Mouse (Mus musculus) hindbrain, embryonic 12.5 days (tissue): ENCODE data around the gene Ffar3. TPM values are rescaled to one million over a fixed set of nuclear protein-coding genes. Genes with fewer than 3 reads are reported as not detected.

Experiments
- ATAC-seq: fragments of 200-750 bp; cut with Nextera tagmentation; 2 replicates; pipeline ENCODE4 v1.8.0; 2017; ENCODE audit warnings: moderate TSS enrichment; ENCODE audit not compliant: low FRiP score
- H3K27ac ChIP-seq: fragments of 300-500 bp; sonication (generic); 2 replicates; pipeline ENCODE4 v1.5.1; 2016; ENCODE audit warnings: mild to moderate bottlenecking
- H3K27me3 ChIP-seq: fragments of 300-500 bp; sonication (generic); 2 replicates; pipeline ENCODE4 v1.6.1; 2016; ENCODE audit warnings: mild to moderate bottlenecking
- H3K36me3 ChIP-seq: fragments of 300-500 bp; sonication (generic); 2 replicates; pipeline ENCODE4 v1.6.1; 2016; ENCODE audit warnings: mild to moderate bottlenecking
- H3K4me1 ChIP-seq: fragments of 300-500 bp; sonication (generic); 2 replicates; pipeline ENCODE4 v1.6.1; 2016
- H3K4me2 ChIP-seq: fragments of 300-500 bp; sonication (generic); replicated peaks from 2 replicates; pipeline ENCODE4 v1.6.1; 2016; ENCODE audit warnings: mild to moderate bottlenecking
- H3K4me3 ChIP-seq: fragments of 300-500 bp; sonication (generic); 2 replicates; pipeline ENCODE4 v1.5.1; 2016; ENCODE audit warnings: mild to moderate bottlenecking
- H3K9ac ChIP-seq: fragments of 300-500 bp; sonication (generic); 2 replicates; pipeline ENCODE4 v1.6.1; 2016; ENCODE audit warnings: mild to moderate bottlenecking, moderate library complexity
- H3K9me3 ChIP-seq: fragments of 300-500 bp; sonication (generic); replicated peaks from 2 replicates; pipeline ENCODE4 v1.6.1; 2016; ENCODE audit warnings: mild to moderate bottlenecking
- WGBS: fragments of 180-500 bp; shearing (Covaris S2); methylation state at CpG from one replicate; pipeline ENCODE4 v1.1.7; 2016; 5-methylcytosine and 5-hydroxymethylcytosine counted together
- polyA plus RNA-seq: library from polyadenylated mRNA; unstranded; fragments of >200 nt; fragmentation: Nextera tagmentation; extraction: Ambion mirVana; gene quantifications from 2 replicates; pipeline ENCODE4 v1.2.1, GENCODE M21; 2016

The Ffar3 gene
- polyA plus RNA-seq, 1 experiment from 2014 or later: not detected

DNA sequence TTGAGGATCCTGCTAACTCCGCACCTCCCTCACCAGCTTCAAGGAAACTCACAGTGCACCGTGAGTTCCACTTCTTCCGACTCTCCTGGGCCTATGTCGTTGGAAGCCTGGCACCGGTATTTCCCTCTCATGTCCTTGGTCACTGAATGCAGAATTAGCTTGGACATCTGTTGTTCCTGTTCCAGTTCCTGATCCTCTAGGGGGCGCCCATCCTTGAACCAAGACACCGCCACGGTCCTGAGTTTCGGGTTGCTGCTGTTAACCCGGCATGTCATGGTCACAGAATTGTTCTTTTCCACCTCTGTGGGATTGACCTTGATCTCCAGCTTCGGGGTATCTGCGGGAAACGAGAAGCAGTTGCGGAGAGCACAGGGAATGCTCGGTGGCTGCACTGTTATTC lies 17.1 kb upstream of the Ffar3 start:
- H3K4me1 ChIP-seq: no peaks in the 10 kb centered on the region
- H3K4me2 ChIP-seq: peak overlapping the region; percentile 29; the same call in 1 of the 2 replicates
- no peaks in the 10 kb centered on the region; the same call in 1 of the 2 replicates for H3K9me3 ChIP-seq
- H3K4me3 ChIP-seq: no peak overlapping the region
- no peaks in the 10 kb centered on the region for H3K36me3 ChIP-seq
- H3K9ac ChIP-seq: no peak overlapping the region
- no peak overlapping the region for H3K27ac ChIP-seq
- 0 out of 2 replicates have a peak, but pooled peaks have one; percentile 11 for ATAC-seq
- 25% methylated on average over 15 of the region's 15 CpGs for WGBS
- 0 out of 2 replicates have a peak, but pooled peaks cover 8% of the 10 kb centered on the region for H3K27me3 ChIP-seq

DNA sequence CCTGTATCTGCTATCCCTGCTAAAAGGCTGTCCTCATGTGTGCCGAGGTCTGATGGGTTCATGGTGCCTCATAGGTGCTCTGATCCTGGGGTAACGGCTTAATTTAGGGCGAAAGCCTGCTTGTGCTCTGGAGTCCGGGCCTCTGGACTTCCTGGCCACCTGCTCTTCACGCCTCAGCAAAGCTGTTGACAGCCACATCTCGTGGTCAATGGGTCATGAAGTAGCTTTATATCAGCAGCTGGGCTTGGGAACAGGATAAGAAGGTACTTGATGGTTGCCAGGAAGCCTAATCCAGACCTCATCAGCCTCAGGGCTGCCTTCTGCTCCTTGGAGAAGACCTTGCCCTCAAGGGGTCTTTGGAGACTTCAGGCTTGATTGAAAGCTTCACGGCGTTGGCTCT lies 7.4 kb upstream of the Ffar3 start:
- WGBS: 68% methylated on average over 8 of the region's 8 CpGs
- Histone ChIP-seq H3K4me2 (no peak overlapping the region), H3K9me3 (no peaks in the 10 kb centered on the region), H3K9ac (no peak overlapping the region), H3K27me3 (no peaks in the 10 kb centered on the region), H3K27ac (no peak overlapping the region), H3K4me3 (no peak overlapping the region), H3K4me1 (no peaks in the 10 kb centered on the region), H3K36me3 (no peaks in the 10 kb centered on the region)
- no peak for ATAC-seq

DNA sequence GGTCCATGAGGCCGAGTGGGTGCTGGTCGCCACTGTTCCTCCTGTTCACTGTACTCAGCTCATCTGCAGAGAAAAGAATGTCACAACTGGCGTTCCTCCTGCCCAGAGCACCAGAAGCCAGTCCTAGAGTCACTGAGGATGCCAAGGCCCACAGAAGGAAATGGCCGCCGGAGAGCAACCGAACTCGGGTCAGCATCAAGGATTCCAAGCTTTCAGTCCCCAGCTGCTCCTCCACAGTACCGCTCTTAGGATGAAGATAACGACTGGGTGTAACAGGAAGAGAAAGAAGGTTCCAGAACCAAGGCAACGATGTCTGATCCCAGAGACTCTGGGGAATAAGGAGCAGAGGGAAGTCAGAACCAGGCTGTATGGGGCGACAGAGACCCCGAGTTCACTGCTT lies 5.5 kb upstream of the Ffar3 start, which contains the start of gene Ffar1:
Ffar1 (minus strand) TSS at position 101 of the 400 bp plus-strand sequence.
- no peak for ATAC-seq
- Histone ChIP-seq H3K27ac (no peak within 1 kb of the TSS), H3K27me3 (no peaks in the 10 kb centered on the region), H3K9ac (no peak within 1 kb of the TSS), H3K9me3 (no peaks in the 10 kb centered on the region), H3K4me2 (no peak within 1 kb of the TSS), H3K4me1 (no peaks in the 10 kb centered on the region), H3K36me3 (no peaks in the 10 kb centered on the region), H3K4me3 (no peak within 1 kb of the TSS)
- WGBS: 86% methylated on average over 12 of the region's 12 CpGs

DNA sequence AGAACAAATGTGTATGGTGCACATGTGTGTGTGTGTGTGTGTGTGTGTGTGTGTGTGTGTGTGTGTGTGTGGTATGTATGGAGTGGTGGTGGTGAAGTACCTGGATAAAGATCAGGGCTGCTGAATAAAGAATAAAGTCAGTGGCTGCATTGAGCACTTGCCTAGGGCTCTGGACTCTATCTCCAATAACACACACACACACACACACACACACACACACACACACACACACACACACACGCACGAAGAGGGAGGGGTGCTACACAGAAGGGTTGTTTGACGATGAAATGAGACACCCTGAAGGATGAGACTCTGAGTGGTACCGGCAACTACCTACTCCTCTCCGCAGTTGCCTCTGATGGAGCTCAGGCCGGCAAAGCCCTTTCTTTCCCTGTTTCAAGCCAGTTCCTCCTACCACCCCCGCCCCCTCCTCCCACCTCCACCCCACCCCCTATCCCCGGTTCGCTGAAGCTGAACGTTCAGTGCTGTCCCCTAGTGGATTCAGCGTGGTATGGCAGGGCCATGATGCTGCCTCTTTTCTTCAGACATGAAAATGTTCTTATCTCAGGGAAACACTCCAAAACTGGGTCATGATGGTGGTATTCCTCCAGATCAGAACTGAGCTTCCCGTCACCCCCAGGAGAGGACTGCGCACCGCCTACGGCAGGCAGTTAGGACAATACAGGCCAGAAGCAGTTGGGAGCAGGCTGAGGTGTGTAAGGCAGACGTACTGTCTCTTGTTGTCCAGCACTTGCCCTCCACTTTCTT lies 3.8 kb upstream of the Ffar3 start:
- Histone ChIP-seq H3K27ac (no peak overlapping the region), H3K27me3 (no peaks in the 10 kb centered on the region), H3K36me3 (no peaks in the 10 kb centered on the region), H3K4me1 (no peaks in the 10 kb centered on the region), H3K9me3 (no peaks in the 10 kb centered on the region), H3K4me2 (peak overlapping the region; percentile 46), H3K9ac (peak overlapping the region; percentile 45), H3K4me3 (peak overlapping the region; percentile 23)
- ATAC-seq: peak; percentile 79
- 12% methylated on average over 14 of the region's 16 CpGs for WGBS

DNA sequence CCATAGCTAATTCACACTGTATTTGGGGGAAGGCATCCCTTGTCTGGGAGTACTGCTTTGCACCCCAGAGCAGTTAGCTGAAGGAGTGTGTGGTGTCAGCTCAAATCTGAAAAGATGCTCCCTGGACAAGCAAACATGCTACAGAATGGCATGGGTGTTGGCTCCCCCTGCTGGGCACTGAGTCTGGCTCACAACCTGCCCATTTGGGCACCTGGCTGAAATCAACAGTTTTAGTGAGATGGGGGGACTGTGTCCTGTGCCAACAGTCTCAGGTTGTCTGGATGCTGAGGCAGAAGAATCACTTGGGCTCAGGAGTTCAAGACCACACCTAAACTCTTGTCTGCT lies 3.3 kb upstream of the Ffar3 start:
- no peak overlapping the region for H3K4me3 ChIP-seq
- no peak overlapping the region for H3K9ac ChIP-seq
- H3K36me3 ChIP-seq: no peaks in the 10 kb centered on the region
- peak overlapping the region; percentile 46 for H3K4me2 ChIP-seq
- no peaks in the 10 kb centered on the region for H3K9me3 ChIP-seq
- H3K27ac ChIP-seq: no peak overlapping the region
- no peaks in the 10 kb centered on the region for H3K4me1 ChIP-seq
- ATAC-seq: peak; percentile 52
- no peaks in the 10 kb centered on the region for H3K27me3 ChIP-seq

DNA sequence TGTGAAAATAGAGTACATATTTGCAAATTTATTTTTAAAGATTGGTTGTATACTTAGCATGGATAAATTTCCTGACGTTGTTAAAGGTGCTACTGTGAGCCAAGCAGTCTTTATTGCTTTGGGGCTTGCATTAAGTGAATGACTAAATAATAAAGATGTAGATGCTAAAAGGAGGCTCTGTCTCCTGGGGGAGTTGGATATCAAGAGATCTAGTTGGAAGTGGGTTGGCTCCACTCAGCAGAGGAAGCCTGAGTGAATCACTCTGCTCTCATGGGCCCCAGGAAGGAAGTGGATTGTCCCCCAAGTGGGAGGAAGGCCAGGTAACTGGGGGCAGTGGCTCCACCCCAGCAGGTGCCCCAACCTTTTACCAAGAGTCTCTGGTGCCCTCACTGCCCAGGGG lies 1.8 kb upstream of the Ffar3 start:
- Histone ChIP-seq H3K27ac (no peak overlapping the region), H3K4me1 (no peaks in the 10 kb centered on the region)

DNA sequence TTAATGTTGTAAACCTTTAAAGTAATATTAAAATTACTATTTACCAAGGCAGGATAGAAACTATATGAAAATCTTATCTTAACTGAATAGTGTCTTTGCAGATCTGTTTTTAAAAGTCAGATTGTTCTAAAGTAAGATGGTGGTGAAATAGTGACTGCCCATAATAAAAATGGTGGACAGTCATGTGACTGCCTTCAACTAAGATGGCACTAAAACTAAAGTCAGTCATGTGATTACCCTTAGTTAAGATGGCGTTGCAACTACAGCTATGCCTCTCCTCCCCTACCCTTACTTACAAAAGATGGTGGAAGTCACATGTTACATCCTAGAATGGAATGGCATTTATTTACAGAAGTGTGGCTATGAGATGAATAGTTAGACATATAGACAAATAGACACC lies 4.6 kb downstream of the Ffar3 start:
- no peak overlapping the region for H3K27ac ChIP-seq

More for the DNA sequence above, 1.8 kb upstream of the Ffar3 start:
- no peaks in the 10 kb centered on the region for H3K9me3 ChIP-seq
- no peaks in the 10 kb centered on the region for H3K36me3 ChIP-seq
- no peak for ATAC-seq
- H3K9ac ChIP-seq: no peak overlapping the region
- no peak overlapping the region for H3K4me2 ChIP-seq
- H3K27me3 ChIP-seq: no peaks in the 10 kb centered on the region
- no peak overlapping the region for H3K4me3 ChIP-seq
- 74% methylated on average over 1 of the region's 1 CpGs for WGBS

DNA sequence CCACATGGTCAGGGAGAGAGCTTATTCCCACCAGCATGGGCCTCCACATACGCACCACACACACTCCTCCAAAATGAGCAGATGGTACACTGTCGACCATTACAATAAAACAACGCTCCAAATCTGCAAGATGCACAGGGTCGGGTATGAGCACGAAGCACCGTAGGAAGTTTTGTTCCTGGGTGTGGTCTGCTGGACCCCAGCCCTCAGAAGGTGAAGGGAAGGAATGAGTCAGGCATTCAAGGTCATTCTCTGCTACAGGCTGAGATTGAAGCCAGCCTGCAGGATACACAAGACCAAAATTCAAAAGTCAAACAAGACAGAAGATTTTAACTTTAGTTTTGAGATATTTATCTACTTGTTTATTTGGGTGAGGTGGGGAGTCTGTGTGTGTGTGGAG lies 8.0 kb downstream of the Ffar3 start:
- Histone ChIP-seq H3K4me3 (no peak overlapping the region), H3K27me3 (no peaks in the 10 kb centered on the region), H3K27ac (no peak overlapping the region), H3K4me2 (no peak overlapping the region), H3K4me1 (peaks cover 7% of the 10 kb centered on the region; the same call in 1 of the 2 replicates), H3K36me3 (no peaks in the 10 kb centered on the region), H3K9me3 (no peaks in the 10 kb centered on the region), H3K9ac (no peak overlapping the region)
- ATAC-seq: no peak
- WGBS: 83% methylated on average over 6 of the region's 6 CpGs

More for the DNA sequence above, 4.6 kb downstream of the Ffar3 start:
- no peak overlapping the region for H3K4me2 ChIP-seq
- H3K4me3 ChIP-seq: no peak overlapping the region
- no peaks in the 10 kb centered on the region for H3K9me3 ChIP-seq
- H3K36me3 ChIP-seq: no peaks in the 10 kb centered on the region
- 81% methylated on average over 1 of the region's 1 CpGs for WGBS
- no peaks in the 10 kb centered on the region for H3K27me3 ChIP-seq
- 0 out of 2 replicates have a peak, but pooled peaks cover 3% of the 10 kb centered on the region for H3K4me1 ChIP-seq
- ATAC-seq: no peak
- H3K9ac ChIP-seq: no peak overlapping the region

DNA sequence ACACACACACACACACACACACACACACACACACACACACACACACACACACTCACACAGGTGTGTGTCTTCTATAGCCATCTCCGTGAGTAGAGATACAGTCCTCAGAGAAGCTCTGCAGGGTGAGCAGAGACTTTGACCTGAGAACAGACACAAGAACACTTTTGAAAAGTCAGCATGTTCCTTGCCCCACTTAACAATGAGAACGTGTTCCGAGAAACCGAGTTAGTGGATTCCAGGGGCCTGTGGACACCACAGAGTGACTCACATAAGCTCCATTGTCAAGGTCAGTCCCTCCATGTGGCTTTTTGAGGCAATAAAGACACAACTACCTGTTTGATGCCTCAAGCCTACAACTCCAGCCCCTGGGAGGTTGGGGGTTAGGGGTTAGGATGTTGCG lies 8.6 kb downstream of the Ffar3 start:
- H3K4me3 ChIP-seq: no peak overlapping the region
- no peak for ATAC-seq
- no peak overlapping the region for H3K9ac ChIP-seq
- no peaks in the 10 kb centered on the region for H3K36me3 ChIP-seq
- H3K4me2 ChIP-seq: no peak overlapping the region
- H3K4me1 ChIP-seq: peaks cover 10% of the 10 kb centered on the region; the same call in 1 of the 2 replicates
- no peak overlapping the region for H3K27ac ChIP-seq
- H3K9me3 ChIP-seq: no peaks in the 10 kb centered on the region
- WGBS: 88% methylated on average over 5 of the region's 5 CpGs
- no peaks in the 10 kb centered on the region for H3K27me3 ChIP-seq

DNA sequence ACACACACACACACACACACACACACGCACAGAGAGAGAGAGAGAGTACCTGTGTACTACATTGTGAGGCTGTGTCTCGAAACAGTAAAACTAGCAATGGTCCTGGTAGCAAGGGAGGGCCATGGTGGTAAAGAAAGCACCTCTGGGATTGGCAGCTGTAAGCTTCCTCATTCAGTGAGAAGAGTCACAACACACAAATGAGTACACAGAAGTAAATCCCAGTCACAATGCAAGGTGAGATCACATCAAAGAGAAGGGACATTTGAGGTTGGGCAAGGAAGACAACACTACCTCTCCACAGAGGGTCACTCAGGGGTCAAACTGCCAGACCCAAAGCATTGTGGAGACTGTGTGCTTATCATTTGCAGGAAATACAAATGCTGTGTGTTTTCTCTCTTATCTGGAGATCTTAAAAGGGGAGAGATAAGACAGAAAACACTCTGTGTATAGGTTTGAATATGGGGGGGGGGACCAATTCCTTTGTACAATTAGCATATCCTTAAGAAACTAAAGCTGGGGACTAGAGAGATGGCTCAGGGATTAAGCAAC lies 9.4 kb downstream of the Ffar3 start:
- no peak for ATAC-seq
- no peaks in the 10 kb centered on the region for H3K9me3 ChIP-seq
- H3K36me3 ChIP-seq: no peaks in the 10 kb centered on the region
- H3K27ac ChIP-seq: no peak overlapping the region
- H3K4me1 ChIP-seq: peaks cover 10% of the 10 kb centered on the region; the same call in 1 of the 2 replicates
- H3K4me3 ChIP-seq: no peak overlapping the region
- no peak overlapping the region for H3K9ac ChIP-seq
- H3K4me2 ChIP-seq: no peak overlapping the region
- 84% methylated on average over 2 of the region's 2 CpGs for WGBS
- no peaks in the 10 kb centered on the region for H3K27me3 ChIP-seq

DNA sequence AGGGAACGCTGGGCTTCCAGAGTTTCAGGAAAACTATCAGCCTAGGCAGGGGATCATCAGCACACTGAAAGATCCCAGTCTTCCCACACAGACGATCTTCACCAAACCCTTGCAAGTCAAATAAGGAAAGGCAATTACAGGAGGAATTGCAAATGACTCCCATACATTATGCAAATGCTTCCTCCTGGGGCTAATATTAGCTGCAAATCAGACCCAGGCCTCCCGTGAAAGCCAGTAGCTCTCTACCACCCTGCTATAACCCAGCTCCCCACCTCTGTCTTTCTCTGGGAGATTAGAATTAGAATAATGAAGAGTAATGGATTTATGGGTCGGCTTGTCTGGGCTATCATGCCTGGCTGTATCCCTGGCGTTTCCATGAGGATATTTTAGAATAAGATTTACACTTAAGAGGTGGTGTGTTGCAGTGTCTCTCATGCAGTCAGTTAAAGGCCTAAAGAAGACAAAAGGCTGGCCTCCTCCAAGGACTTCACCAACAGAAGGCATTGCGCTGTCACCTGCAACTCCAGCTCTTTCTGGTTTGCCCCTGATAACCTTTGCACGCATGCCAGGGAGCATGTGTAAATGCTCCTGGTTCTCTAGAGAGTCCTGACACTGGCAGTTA lies 11.2 kb downstream of the Ffar3 start:
- peaks cover 10% of the 10 kb centered on the region; the same call in 1 of the 2 replicates for H3K4me1 ChIP-seq
- H3K9ac ChIP-seq: no peak overlapping the region
- 37% methylated on average over 7 of the region's 7 CpGs for WGBS
- H3K27me3 ChIP-seq: no peaks in the 10 kb centered on the region
- no peak overlapping the region for H3K4me3 ChIP-seq
- no peaks in the 10 kb centered on the region for H3K9me3 ChIP-seq
- no peak overlapping the region for H3K4me2 ChIP-seq
- no peaks in the 10 kb centered on the region for H3K36me3 ChIP-seq
- H3K27ac ChIP-seq: peak overlapping the region; percentile 72
- ATAC-seq: 0 out of 2 replicates have a peak, but pooled peaks have one; percentile 50

DNA sequence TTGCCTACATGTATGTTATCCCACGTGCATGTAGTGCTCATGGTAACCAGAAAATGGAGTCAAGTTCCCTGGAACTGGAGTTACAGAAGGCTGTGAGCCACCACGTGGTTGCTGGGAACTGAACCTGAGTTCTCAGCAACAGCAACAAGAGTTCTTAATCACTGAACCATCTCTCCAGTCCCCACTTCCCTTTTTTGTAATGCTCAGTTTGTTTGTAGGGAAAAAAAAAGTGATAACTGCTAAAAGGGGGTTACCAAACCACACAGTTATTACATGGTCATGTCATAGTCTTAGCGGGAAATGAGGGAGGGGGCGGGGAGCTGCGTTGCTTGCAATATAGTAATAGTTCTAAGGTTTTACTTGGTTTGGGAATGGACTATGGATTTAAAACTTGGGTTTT lies 13.9 kb downstream of the Ffar3 start:
- WGBS: 85% methylated on average over 5 of the region's 5 CpGs
- Histone ChIP-seq H3K4me3 (no peak overlapping the region), H3K36me3 (no peaks in the 10 kb centered on the region), H3K9me3 (no peaks in the 10 kb centered on the region), H3K9ac (no peak overlapping the region), H3K27ac (no peak overlapping the region), H3K27me3 (no peaks in the 10 kb centered on the region), H3K4me1 (peaks cover 7% of the 10 kb centered on the region; the same call in 1 of the 2 replicates), H3K4me2 (no peak overlapping the region)
- ATAC-seq: no peak
